Mouse (Mus musculus) megakaryocyte, embryonic 14.5 days (primary cell): ENCODE measurements around the gene Dhx30.

Source experiments
- FLI1 ChIP-seq: IDR thresholded peaks from 2 replicates; pipeline ENCODE4 v1.6.1; 2012; ENCODE audit warnings: low read length, inconsistent platforms, mixed read lengths
- GATA1 ChIP-seq: IDR thresholded peaks from 3 replicates; pipeline ENCODE4 v1.6.1; 2012; ENCODE audit warnings: mixed read lengths, low read length, inconsistent platforms, borderline replicate concordance

- no peak for TF ChIP-seq GATA1
- TF ChIP-seq FLI1, result no peak
Measured at GRCm38 (mm10) chr9:110130896-110131524, 13.4 kb upstream of the Dhx30 start.
